Mouse (Mus musculus) thymus, postnatal 4 days (tissue): ENCODE measurements around the gene Lpin3.

Experiments
- DNase-seq: peaks from one replicate; pipeline ENCODE4 v3.0.0; 2021

Gene Lpin3

DNA sequence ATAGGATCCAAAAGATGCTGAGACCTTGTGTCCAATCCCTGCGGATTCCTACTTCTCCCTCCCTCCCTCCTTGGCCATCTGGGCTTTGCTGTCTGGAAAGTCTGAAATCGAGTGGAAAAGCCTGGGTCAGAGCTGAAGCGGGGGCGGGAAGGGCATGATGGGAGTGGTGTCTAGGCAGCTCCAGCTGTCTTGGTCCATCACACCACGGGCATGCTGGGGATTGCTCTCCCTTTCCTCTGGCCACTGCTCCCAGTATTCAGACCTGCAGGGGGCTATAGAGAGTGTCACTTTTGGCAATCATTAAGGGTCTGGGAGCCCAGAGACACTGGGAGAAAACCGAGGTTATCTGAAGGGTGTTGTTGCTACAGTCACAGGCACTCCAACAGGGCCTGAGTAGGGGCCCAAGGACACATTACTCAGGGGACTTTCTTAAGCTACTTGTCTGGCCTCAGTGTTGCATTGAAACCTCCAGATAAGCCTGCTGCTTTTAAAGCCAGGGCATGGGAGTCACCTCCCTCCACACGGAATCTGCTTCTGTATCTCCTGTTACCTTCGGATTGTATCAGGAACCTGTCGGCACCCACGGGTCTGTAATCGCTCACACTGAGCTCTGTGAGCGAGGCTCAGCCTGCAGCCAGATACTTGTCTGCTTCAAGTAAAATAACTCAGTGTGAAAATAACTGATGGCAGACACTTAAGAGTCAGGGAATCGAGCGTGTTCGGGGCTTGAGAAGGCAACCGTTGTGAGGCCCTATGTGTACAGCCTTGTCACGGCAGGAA lies 60.6 kb downstream of the Lpin3 start:
- no peak for DNase-seq

GRCm38 (mm10) chr2:160942443-160942842 lies 62.0 kb downstream of the Lpin3 start:
- DNase-seq, result no peak

- no peak for DNase-seq
These were observed 71.1 kb downstream of the Lpin3 start for GRCm38 (mm10) chr2:160951595-160951994.

DNA sequence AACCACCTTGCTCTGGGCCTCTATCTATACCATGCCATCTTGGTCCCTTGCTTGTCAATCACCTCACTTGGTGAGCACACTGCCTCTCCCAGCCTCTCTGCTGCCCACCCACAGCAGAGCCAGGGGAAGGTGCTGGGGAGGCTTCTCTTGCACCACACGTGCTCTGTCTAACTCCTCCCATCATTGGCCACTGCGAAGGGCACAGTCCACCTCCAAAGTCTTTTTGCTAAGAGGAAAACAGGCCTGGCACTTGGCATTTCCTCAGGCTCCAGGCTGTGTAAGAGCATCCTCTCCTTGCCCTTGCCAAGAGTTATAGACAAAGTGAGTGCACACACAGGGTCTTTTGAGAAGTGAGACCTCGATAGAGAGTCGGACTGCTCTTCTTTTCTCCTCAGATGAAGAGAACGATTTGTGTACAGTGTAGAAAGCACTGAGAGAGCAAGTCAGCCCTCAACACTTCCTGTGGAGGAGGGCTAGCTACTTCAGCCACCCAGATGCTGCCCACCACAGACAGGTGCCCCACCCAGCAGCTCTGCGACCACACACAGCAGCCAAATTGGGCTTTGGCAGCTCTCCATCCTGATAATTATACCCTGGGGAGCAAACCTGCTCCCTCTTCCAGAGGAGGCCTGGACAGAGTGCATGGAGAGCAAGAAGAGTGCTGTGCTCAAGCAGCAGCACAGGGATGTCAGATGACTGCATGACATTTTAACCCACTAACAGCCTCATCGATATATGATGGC lies 72.8 kb downstream of the Lpin3 start:
- no peak for DNase-seq

GRCm38 (mm10) chr2:160954541-160954940 lies 74.1 kb downstream of the Lpin3 start:
- DNase-seq, result no peak

- no peak for DNase-seq
These were observed 74.9 kb downstream of the Lpin3 start for GRCm38 (mm10) chr2:160955331-160955730.
